Comparison of ENCODE assay signal across 15 mouse cellular contexts in the genomic region with DNA sequence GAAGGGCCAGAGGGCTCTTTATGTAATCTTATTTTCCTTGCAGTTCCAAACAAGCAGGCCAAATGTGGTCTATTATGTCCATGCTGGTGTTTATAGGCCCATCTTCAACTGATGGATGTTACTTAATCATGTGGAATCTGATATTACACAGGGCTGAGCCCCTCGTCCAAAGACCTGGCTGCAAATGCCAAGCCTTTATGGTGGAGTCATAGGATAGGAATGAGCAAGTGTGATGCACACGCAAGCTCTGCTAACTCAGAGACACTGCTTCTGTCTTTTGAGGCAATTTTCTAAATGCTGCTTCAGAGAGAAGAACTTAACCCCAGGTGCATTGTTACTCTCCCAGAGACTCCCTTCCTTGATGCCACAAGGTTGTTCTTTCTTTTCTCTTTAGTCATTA.
"Had no signal": no experiment of that assay in that cellular context is flagged by ENCODE, and none has a peak within 500 bp of the region (broad histone marks: within the 10 kb centered on the region; RNA-seq: fewer than 3 reads in every experiment).

No protein-coding gene starts in this region.

- H3K27me3 ChIP-seq: liver, embryonic 15.5 days; lung, embryonic 15.5 days; midbrain, embryonic 12.5 days; neural tube, embryonic 12.5 days had no signal

- H3K4me3 ChIP-seq: liver, embryonic 15.5 days; lung, embryonic 15.5 days; midbrain, embryonic 10.5 days; midbrain, embryonic 12.5 days; neural tube, embryonic 12.5 days had no signal

- DNase-seq: liver, postnatal 0 days; lung, adult 2 months; lung, postnatal 14 days; lung, postnatal 4 days; midbrain, embryonic 14.5 days; right cerebral cortex, postnatal 25 days; right cerebral cortex, postnatal 4 days; spleen, adult 18-20 months; thymus, adult 18-20 months; thymus, postnatal 25 days had no signal

- H3K4me2 ChIP-seq: liver, embryonic 15.5 days; lung, embryonic 15.5 days; midbrain, embryonic 12.5 days; neural tube, embryonic 12.5 days had no signal

- H3K36me3 ChIP-seq: liver, embryonic 15.5 days; lung, embryonic 15.5 days; midbrain, embryonic 10.5 days; midbrain, embryonic 12.5 days; neural tube, embryonic 12.5 days had no signal
